Mouse (Mus musculus): Measurements from ENCODE around the gene Vmac.

GRCm38 (mm10) chr17:56669766-56670165, 48.1 kb downstream of the Vmac start:
- TF ChIP-seq CTCF (IDR thresholded peaks at IDR 0.05; ENCODE audit: control insufficient read depth, insufficient read depth, insufficient replicate concordance, low read depth, low read length) (no peak), POLR2A (IDR thresholded peaks at IDR 0.05; ENCODE audit: control insufficient read depth, low read depth, low read length) (no peak)

All from testis, adult 2 months (tissue).